Mouse (Mus musculus): ENCODE measurements around the gene Cdh4.

The Cdh4 gene

DNA sequence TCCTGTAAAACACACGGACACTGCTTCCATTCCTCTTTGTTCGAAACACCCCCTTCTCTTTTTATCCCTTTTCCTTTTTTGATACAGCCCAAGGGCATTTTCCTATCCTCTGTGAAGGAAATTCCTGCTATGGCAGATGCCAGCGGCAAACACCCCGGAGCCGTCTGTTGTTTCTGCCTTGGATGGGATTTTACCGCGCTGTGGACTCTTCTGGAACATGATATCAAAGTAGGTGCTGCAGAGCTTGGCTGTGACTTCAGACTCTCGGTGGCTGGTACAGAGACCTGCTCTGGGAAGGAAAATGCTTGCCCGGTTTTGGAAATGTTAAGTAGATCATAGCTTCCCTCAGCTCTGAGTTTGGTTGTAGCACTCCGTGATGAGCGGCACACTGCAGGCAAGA, 156.7 kb downstream of the Cdh4 start:
- DNase-seq (ENCODE audit: low spot score), result no peak

DNA sequence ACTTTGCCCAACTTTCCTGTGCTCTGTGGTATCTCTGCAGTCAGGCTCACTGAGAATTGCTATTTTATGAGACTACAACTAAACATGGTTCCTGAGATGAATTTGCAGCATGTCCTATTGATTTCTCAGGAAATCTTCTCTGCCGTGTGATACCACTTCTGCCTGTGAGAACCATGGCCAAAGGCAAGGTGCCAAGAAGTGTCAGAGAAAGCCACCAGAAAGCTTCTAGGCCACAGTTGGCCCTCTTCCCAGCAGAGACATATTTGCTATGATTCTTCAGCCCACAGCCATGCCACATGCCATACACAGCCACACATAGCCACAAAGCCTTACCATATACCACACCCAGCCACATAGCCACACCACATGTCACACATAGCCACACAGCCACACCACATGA, 157.7 kb downstream of the Cdh4 start:
- no peak for DNase-seq (ENCODE audit: low spot score)

DNA sequence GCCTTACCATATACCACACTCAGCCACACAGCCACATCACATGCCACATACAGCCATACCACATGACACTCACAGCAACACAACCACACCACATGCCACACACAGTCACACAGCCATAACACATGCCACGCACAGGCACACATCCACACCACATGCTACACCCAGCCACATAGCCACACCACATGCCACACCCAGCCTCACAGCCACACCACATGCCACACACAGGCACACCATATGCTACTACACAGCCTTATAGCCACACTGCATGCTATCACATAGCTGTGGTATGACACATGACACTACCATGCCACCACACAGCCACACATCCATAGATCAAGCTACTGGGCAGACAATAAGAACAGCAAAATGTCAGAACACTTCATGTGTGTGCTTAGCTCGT, 158.1 kb downstream of the Cdh4 start:
- DNase-seq (ENCODE audit: low spot score), result no peak

DNA sequence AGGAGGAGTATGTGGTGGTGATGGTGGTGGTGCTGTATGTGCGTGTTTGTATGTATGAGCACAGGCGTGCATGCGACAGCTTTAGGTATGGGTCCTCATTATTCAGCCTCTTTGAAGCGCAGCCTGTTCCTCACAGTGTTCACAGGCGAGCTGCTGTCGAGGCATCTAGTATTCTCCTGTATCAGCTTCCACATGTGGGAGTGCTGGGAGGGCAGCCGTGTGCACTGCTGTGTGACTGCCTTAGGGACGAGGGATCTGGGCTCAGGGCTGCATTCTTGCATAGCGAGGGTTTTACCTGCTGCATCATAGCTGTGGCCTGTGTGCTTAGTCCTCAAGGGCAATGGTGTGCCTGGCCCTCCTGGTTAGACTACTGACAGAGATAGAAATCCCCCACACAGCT, 158.9 kb downstream of the Cdh4 start:
- DNase-seq (ENCODE audit: low spot score), result no peak

DNA sequence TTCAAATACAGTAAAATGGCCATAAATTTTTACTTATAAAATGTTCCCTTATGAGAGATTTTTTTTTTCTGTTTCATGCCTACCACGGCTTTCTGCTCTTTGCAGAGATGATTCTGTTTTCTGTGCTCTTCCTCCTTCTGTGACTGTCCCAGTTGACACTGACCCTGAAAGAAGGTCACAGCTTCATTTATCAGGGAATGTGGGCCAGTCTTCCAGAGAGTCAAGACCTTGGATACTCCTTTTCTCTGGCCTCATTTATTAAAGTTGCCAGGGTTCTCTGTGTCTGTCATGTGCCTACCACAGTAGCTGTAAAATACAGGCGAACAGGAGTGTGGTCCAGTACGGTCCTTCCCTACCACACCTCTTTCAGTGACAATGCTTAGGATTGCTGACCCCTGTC, 162.5 kb downstream of the Cdh4 start:
- no peak for DNase-seq (ENCODE audit: low spot score)

DNA sequence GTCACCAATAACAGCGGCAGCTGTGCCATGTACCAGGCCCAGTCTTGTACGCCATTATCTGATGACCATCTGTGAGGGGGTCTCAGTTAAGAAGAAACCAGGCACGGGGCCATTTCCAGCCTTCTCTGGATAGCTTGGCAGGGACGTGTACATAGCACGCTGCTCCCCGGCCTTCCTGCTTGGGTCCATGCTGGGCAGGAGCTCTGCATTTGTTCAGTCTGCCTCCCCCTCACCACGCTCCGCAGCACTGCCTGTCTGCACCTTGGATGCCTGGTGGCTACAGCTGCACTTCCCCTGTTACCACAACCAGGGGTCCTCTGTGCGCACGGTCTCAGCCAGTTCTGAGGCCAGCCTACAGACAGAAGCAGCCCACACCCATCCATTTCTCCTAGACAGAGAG, 163.0 kb downstream of the Cdh4 start:
- DNase-seq (ENCODE audit: low spot score), result no peak

DNA sequence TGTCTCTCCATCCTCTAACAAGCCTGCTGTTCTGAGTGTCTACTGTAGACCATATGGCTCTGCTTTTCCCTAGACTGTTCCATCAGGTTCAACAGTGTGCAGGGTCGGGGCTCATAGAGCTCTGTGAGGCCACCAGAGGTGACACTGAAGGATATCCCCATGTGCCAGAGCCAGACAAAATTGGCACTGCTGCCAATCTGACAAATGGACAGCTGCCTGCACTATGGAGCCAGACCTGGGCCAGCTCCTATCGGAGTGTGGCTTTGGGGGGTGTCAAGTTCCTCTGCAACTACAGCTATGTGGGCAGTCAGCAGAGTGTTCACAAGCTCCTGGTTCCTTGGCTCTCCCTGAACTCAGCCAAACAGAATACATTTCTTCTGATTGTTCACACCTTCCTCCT, 164.1 kb downstream of the Cdh4 start:
- no peak for DNase-seq (ENCODE audit: low spot score)

DNA sequence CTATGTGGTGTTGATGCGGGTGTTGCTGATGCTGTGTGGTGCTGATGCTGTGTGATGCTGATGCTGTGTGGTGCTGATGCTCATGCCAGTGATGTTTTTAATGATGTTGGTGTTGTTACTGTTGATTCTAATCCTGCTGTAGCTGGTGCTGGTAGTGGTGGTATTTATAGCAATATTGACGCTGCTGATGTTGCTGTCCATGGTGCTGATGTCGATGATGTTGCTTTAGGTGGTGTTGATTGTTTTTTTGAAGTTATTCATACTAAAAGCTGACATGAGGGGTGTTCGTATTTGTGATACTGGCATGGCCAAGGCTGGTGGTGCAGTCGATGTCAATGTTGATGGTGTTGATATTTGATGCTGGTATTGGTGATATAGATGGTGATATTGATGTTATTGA, 173.7 kb downstream of the Cdh4 start:
- no peak for DNase-seq (ENCODE audit: low spot score)

DNA sequence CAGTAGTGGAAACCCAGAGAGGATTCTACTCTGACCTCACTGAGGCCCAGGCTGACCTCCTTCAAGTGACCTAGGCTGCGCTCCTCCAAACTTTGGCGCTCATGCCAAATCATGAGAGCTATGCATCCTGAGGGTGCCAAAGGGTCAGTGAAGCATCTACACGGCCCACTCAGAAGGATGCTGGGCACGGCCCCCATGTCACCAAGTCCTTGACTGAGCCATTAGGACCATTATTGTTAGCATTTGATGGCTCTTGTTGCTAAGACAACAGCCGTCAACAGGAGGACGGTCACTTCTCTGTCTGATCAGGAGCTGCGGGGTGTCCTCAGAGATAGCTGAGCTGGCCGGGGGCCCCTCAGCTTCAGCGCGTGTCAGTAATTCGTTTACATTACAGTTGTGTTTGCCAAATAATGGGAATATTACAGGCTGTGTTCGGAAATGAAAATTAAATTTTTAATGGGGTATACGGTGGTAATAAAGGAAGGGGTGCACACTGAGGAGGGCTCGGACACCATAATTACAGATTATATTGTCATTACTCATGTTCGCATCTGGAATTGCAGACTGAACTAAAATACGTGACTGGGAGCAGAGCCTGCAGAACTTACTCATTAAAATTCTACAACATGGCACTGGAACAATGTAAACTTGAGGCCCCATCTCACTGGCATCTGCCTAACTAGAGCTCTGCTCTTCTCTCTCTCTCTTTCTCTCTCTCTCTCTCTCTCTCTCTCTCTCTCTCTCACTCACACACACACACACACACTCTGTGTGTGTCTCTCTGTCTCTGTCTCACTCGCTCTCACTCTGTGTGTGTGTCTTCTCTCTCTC, 181.6 kb downstream of the Cdh4 start:
- no peak for DNase-seq (ENCODE audit: low spot score)

DNA sequence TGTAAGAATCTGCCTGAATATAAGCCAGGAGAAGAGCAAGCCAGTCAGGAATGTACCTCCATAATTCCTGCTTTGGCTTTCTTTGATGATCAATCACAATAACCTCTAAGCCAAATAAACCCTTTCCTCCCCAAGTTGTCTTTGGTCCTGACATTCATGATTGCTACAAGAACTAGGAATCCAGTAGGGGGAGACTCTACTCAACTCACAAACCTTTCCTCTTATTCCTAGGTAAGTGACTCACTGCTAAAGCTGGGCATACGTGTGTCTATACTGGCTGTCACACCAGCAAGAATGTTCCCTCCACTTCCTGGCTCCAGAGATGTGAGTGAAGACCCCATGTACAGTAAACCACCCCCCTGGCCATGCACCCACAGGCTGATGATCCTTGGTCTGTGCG, 185.3 kb downstream of the Cdh4 start:
- no peak for DNase-seq (ENCODE audit: low spot score)

DNA sequence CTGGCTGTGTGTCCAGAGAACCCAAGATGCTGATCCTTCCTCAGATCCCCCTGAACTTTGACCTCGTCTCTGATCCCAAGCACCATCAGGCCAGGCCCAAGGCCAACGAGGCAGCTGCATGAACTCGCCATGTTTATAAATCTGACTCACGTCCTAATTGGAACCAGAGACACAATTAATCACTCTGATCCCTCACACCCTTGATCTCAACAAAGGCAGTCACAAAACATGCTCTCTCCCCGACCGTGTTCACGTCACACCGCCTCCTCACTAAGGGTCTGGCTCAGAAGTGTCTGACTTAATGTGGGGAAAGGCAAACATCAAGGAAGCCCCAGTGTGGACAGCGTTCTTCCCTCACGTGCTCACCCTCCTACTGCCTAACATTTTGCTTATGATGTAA, 188.5 kb downstream of the Cdh4 start:
- no peak for DNase-seq (ENCODE audit: low spot score)

DNA sequence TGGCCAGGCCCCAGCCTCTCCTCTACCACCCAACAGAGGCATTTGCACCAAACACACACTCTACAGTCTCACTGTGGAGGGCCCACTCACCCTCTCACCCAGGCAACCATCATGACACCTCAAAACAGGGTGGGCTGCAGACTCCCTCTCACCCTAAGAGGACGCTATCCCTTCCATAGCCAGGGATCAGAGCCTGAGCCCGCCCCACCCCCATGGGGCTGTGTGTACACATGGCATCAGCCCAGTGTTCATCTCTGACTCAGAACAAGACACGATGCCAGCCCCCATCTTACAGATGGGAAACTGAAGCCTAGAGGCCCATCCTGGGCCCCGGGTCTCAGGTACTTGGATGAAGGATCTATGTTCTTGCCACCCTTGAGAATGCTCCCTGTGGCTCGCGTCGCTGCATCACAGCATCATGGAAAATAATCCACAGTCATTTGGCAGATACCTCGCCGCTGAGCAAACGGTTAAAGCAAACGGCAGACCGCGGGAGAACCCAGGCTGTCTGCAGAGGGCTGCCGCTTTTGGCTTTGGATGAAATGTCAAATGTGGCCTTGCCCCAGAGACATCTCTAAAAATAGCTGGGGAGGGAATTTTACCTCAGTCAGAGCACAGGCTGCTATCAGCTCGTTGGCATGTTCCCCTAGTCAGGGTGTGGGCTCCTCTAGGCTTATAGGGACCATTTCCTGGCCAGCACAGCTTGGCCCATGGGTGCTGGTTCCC, 198.5 kb downstream of the Cdh4 start:
- no peak for DNase-seq (ENCODE audit: low spot score)

DNA sequence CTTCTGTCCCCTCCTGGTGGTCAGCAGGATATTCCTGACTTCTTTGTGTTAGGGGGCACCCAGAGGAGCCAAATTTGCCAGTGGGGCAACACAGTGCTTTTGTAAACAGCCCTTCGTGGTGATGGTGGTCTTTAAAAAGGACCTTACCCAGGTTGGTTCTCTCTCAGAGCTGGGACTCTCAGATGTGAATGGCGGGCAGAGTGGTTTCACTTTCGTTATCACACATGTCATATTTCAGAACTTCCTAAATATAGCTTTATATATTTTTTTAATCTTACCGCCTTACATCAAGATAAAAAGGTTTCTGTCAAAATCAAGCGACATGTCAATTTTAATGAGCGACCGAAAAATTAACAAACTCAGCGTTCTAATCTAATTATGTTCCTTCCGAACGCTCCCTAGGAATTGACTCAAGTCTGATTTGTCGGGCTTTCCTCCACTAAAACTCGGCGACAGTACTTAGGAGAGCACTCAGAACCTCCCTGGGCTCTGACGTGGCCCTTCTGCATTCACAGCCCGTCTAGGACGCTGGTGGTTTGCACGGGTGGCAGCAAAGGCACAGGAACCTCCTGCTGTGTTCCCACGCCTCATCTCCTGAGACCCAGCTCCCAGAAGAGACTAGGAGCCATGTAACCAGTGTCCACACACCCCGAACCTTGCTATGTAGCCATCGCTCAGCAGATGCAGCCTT, 206.5 kb downstream of the Cdh4 start:
- DNase-seq (ENCODE audit: low spot score), result no peak

DNA sequence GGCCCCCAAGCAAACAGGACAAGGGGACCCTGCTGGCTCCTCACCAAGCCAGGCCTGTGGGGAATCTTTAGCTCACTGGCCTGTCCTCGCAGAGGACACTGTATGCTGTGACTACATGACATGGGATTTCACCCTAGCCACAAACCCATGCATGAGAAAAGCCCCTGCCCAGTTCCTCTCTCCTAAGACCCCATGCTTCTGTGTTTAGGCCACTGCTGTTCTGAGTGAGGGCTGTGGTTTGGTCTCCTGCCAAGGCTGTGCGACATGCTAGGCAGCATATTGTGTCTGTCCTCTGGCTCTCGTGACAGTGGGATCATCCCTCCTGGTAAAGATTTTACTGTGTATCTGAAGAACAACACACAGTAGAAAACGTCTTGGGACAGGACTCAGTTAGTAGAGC, 207.1 kb downstream of the Cdh4 start:
- DNase-seq (ENCODE audit: low spot score), result no peak

DNA sequence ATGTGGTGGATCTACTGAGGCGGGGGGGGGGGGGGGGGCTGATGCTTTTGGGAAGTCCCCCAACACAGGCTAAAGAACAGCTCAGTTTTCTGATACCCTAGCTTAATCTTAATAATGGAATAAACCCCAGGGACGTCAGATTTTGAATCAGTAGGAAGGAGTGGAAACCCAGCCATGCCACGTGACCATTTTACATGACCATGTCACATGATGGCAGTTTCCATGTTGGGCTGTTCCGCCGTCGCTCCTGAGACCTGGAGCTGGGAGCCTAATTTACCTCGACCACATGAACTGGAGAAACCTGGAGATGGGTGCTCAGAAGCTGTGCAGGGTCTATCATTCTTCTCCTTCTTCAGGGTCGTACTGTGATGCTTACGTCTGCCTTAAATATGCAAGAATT, 207.9 kb downstream of the Cdh4 start:
- DNase-seq (ENCODE audit: low spot score), result no peak

DNA sequence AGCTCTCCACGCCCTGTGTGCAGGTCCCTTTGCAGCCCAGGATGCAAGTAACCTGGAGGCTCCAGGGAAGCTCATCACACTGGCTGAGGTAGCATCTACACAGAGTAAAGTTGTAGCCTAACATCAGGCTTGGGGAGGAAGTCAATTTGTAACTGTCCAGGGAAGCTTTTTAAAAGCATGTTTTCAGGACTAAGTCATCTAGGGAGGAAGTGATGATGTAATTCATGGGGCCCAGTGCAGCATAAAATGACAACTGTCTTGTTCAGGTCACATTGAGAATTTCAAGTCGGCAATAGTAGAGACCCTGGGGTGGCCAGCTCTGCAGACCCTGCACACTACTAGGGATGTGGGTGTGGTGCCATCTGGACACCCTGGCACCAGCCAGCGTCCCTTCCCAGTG, 213.3 kb downstream of the Cdh4 start:
- DNase-seq (ENCODE audit: low spot score), result no peak

DNA sequence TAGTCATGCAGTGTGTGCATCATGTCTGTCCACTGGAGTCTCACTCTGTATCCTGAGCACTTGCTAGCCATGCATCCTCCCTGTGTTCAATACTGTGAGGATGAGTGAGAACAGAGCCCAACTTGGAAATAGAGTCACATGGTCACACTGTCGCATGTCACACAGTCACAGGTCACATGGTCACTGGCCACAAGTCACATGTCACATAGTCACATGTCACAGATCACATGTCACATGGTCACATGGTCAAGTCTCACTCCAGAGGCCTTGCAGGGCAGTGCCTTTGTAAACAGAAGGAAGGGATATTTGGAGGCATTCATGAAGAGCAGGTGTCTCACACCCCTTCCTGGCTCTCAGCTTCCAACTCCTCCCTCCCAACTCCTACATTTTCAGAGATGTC, 217.0 kb downstream of the Cdh4 start:
- no peak for DNase-seq (ENCODE audit: low spot score)

DNA sequence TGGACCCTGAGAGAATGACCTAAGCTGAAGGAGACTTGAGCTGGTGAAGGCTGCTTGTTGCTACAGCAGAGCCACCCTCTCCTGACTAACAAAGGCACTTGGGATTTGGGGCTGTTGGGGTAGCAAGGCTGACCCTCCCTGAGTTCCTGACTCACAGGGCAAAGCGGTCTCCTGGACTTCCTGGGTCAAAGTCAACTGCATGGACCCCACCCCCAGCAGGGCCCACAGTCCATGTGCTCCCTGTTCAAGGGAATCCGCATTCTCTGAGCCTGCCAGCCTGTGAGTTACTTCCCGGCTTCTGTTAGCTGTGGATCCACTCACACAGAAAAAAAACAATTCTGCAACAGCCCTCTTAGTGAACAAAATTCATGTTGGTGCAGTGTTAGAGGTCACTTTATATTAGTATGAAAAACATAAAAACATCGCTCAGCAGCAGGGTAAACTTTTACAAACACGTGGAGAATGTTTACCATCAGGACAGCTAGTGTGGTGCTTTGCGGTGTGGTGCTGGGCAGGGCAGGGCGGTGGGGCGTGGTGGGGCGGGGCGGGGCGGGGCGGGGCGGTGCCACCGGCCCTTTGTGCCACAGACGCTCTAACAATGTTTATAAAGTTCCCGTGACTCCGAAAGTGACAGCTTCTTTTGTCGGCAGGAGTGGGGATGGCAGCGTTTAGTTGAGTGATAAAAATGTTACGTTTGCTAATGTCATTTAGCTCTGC, 219.9 kb downstream of the Cdh4 start:
- DNase-seq (ENCODE audit: low spot score), result no peak

DNA sequence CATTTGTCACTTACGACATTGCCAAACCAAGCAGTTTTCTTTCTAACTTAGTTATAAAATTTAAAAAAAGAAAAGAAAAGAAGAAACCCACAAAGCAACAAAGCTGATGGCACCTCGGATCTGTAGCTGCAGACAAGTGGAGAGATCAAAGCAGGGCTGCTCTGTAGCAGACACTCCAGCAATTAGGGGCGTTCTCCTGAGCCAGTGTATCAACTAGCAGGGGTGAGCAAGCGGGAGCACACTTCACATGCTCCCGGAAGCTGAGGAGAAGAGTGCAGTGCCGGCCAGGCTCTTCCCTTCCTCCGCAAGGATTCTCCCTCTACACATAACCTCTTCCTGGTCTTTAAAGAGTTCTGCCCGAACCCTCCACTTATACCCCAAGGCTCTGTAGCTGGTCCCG, 220.5 kb downstream of the Cdh4 start:
- no peak for DNase-seq (ENCODE audit: low spot score)

DNA sequence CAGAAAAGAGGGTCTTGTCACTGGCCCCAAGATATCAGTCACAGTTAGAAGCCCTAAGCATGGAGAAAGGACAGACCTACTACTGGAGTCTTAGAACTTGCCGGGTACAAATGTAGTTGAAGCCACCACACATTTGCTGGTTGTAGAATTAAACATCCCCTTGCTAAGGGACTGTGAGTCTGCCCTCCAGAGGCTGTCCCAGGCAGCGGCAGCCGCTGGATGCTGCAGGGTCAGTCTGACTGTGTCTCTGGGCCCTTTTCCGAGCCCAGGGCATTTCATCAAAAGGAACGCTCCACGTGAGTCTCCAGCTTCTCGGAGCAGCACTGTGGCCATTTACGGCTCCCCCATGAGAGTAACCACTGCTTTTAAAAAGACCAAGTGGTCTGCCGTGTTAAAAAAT, 221.4 kb downstream of the Cdh4 start:
- no peak for DNase-seq (ENCODE audit: low spot score)

DNA sequence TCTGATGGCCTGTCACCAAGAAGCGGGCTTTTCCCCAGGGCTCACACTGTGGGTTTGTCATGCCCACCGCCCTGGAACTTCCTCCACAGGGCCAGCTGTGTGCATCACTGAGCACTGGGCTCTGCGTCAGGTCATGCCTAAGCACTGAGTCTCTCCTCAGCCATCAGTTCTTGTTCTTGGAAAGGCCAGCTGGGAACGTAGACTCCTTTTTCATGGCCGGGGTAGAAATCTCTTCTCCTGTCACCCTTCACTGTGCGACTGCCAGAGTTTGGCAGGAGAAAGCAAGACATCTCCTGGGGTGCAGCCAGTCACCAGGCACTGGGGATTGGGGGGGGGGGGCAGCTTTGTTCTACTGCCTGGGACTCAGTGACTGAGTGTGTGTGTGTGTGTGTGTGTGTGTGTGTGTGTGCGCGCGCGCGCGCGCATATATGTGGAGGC, 222.0 kb downstream of the Cdh4 start:
- no peak for DNase-seq (ENCODE audit: low spot score)

DNA sequence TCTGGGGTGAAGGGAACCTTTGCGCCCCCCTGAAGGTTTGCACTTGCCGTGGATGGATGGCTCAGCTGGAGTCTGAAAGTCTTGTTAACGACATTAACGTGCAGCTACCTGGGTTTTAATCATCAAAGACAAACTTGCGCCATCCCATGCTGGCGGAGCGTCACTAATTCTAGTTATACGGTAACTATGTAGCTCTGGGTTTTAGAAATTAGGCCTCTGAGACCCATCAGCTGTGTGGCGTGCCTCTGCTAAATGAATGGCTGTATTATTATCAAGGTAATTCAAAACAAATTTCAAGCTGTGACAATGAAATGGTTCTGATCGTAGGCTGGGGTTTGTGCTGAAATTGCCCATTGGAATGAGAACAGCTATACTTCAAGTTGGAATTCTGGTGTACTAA, 228.5 kb downstream of the Cdh4 start:
- no peak for DNase-seq (ENCODE audit: low spot score)

DNA sequence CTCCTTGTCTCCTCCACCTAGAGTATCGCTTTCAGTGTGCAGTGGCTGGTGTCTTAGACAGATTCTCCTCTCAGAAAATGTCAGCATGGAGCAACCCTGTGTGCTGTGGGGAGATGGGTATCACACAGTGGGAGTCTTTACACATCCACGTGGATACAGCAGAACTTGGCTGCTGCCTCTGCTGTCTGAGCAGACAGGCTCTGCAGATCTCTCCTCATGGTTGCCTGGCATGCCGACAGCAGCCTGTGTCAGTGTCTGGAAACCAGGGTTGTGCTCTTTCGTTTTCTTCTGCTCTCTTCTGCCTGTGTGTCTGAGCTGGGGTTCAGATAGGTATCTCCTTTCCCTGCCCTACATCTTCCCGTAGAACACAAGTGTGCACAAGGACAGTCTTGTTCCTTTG, 237.6 kb downstream of the Cdh4 start:
- DNase-seq (ENCODE audit: low spot score), result no peak
